Mouse (Mus musculus): ENCODE measurements around the gene Defb20. TPM values are rescaled to one million over a fixed set of nuclear protein-coding genes. Genes with fewer than 3 reads are reported as not detected.

Defb20 gene
- polyA plus RNA-seq, 1 experiment = not detected

DNA sequence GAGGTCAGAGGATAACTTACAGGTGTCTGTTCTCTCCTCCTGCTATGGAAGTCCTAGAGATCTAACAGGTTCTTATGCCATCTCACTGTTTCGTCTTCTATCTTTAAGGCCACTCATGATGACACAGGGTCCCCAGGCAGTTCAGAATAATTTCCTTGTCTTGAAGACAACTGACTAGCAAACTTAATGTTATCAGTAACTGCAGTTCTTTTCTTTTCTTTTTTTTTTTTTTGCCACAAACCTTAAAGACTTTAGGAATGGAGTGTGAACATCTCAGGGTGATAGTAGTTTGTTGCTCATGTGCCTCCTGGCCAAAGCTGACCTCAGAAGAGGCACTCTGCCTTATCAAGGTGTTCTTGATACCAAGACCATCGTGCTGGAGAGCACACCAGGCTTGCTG, 30.2 kb upstream of the Defb20 start:
- H3K4me3 ChIP-seq (replicated peaks) = no peak overlapping the region
- TF ChIP-seq TAL1 (IDR thresholded peaks at IDR 0.05; ENCODE audit: low read length) (no peak), GATA1 (IDR thresholded peaks at IDR 0.05; ENCODE audit: low read length) (no peak)
- H3K36me3 ChIP-seq (ENCODE audit: control insufficient read depth) = no peaks in the 10 kb centered on the region
- H3K27me3 ChIP-seq (ENCODE audit: control insufficient read depth) = no peaks in the 10 kb centered on the region
- no peaks in the 10 kb centered on the region for H3K9me3 ChIP-seq (ENCODE audit: control insufficient read depth, low read length)
- H3K4me1 ChIP-seq (ENCODE audit: control insufficient read depth) = peaks cover 3% of the 10 kb centered on the region

DNA sequence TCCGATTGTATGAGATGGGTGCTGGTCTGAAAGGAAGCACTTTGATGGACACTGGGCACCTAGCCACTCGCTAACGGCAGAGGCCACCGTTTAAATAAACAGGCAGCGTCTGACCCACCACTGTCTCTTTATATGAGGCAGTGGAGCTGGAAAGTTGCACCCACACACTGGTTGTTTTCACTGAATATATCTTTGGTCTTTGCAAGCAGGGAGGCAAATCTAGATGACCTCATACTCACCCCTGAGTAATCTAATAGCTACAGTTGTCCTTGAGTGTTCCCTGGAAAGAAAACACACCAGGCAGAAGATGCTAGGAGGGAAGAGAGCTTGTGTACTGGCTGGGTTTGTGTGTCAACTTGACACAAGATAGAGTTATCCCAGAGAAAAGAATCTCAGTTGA, 29.4 kb upstream of the Defb20 start:
- Histone ChIP-seq H3K27me3 (ENCODE audit: control insufficient read depth) (no peaks in the 10 kb centered on the region), H3K4me1 (ENCODE audit: control insufficient read depth) (peaks cover 3% of the 10 kb centered on the region), H3K9me3 (ENCODE audit: control insufficient read depth, low read length) (no peaks in the 10 kb centered on the region), H3K36me3 (ENCODE audit: control insufficient read depth) (no peaks in the 10 kb centered on the region), H3K4me3 (replicated peaks) (no peak overlapping the region)
- TF ChIP-seq GATA1 (IDR thresholded peaks at IDR 0.05; ENCODE audit: low read length) = no peak

DNA sequence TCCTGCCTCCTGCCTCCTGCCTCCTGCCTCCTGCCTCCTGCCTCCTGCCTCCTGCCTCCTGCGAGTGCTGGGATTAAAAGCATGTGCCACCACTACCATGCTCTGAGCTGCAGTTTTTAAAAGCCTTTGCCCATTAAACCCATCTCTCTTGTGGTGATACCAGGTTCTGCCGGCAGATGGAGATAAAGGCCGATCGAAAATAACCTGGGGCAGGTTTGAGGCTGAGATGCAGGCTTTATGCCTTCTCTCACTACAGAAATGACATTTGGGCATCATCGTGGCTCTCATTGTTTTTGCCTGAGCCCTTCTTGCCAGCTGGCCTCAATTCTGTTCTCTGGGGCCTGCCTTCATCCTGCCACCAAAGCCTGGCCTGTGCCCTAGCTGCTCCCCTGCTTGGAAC, 26.6 kb upstream of the Defb20 start:
- TF ChIP-seq GATA1 (IDR thresholded peaks at IDR 0.05; ENCODE audit: low read length) = no peak
- TF ChIP-seq TAL1 (IDR thresholded peaks at IDR 0.05; ENCODE audit: low read length) = no peak
- no peaks in the 10 kb centered on the region for H3K9me3 ChIP-seq (ENCODE audit: control insufficient read depth, low read length)
- H3K4me3 ChIP-seq (replicated peaks) = no peak overlapping the region

DNA sequence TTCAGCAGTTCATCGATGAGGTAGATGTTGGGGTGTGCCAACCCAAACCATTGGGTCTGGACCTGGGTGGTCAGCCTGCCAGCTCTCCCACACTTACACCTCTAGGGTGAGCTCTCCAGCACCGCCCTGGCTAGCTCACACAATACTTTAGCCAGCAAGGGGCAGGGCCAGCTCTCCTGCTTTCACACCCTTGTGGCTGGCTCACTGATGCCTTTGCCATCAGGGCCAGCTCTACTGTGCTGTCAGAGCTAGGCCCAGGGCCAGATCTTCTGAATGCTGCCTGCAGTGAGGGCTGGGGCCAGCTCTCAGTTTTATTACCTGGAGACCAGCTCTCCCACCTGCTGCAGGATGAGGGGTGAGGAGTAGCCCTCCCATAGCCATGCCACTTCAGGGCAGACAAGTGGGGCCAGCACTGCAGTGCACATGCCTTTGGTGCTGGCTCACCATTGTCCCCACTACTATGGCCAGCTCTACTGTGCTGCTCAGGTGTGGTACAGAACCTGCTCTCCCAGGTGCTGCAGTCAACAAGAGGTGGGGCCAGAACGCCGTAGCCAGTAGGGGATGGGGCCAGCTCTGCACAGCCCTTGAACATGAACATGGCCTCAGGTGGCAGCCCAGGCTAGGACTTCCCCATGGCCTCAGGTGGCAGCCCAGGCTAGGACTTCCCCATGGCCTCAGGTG, 24.6 kb upstream of the Defb20 start:
- no peaks in the 10 kb centered on the region for H3K36me3 ChIP-seq (ENCODE audit: control insufficient read depth)
- no peaks in the 10 kb centered on the region for H3K4me1 ChIP-seq (ENCODE audit: control insufficient read depth)
- no peaks in the 10 kb centered on the region for H3K9me3 ChIP-seq (ENCODE audit: control insufficient read depth, low read length)
- no peak for TF ChIP-seq GATA1 (IDR thresholded peaks at IDR 0.05; ENCODE audit: low read length)
- TF ChIP-seq TAL1 (IDR thresholded peaks at IDR 0.05; ENCODE audit: low read length) = no peak
- no peak overlapping the region for H3K4me3 ChIP-seq (replicated peaks)
- no peaks in the 10 kb centered on the region for H3K27me3 ChIP-seq (ENCODE audit: control insufficient read depth)

More for the DNA sequence above, 26.6 kb upstream of the Defb20 start:
- peaks cover 3% of the 10 kb centered on the region for H3K4me1 ChIP-seq (ENCODE audit: control insufficient read depth)
- H3K36me3 ChIP-seq (ENCODE audit: control insufficient read depth) = no peaks in the 10 kb centered on the region
- no peaks in the 10 kb centered on the region for H3K27me3 ChIP-seq (ENCODE audit: control insufficient read depth)

DNA sequence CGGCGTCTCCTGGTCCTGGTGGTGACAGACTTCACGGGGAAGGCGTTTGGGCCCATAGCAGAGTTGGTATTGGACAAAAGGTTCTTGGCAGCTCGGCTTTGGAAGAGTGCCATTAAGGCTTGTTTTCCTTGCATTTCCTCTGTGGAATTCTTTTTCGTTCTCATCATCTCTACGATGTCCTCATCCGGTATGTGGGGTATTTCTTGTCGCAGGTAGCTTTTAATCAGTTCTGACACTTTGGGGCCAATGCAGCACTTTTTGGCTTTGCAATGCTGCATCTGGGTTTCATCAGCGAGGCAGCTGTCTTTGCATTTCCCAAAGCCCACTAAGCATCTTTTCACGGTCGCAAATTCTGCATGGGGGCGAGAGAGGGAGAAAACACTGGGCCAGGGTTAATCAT, 17.6 kb upstream of the Defb20 start:
- H3K36me3 ChIP-seq (ENCODE audit: control insufficient read depth) = no peaks in the 10 kb centered on the region
- no peak overlapping the region for H3K4me3 ChIP-seq (replicated peaks)
- peaks cover 5% of the 10 kb centered on the region; the same call in 1 of the 2 replicates for H3K27me3 ChIP-seq (ENCODE audit: control insufficient read depth)
- H3K9me3 ChIP-seq (ENCODE audit: control insufficient read depth, low read length) = no peaks in the 10 kb centered on the region; the same call in 1 of the 2 replicates
- TF ChIP-seq GATA1 (IDR thresholded peaks at IDR 0.05; ENCODE audit: low read length) (no peak), TAL1 (IDR thresholded peaks at IDR 0.05; ENCODE audit: low read length) (no peak)
- no peaks in the 10 kb centered on the region for H3K4me1 ChIP-seq (ENCODE audit: control insufficient read depth)

DNA sequence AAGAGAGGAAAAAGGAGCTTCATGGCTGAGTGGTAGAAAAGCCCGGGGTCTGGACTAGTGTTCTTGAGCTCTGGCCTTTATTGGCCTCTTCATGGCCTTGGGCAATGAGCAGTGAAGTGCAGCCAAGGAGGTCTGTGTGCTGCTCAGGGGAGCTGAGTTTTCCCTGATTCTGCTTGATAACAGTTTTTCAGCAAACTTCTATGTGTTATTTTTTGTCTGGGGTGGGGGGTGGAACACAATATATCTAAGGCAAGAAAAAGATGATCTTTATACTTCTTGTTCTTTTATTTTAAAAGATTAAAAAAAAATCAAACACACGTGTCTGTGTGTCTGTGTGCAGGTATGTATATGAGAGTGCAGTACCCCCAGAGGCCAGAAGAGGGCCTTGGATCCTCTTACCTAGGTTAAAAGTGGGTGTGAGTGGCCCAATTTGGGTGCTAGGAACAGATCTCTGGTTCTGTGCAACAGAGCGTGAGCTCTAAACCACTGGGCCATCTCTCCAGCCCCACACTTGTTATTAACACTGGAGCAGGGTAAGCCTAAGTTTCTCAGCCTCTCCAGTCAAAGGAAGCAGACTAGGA, 12.2 kb upstream of the Defb20 start, which contains the start of gene Defb23:
TSS of gene Defb23 (minus strand) at position 51 of the 581 bp plus-strand sequence.
- Histone ChIP-seq H3K4me1 (ENCODE audit: control insufficient read depth) (no peaks in the 10 kb centered on the region), H3K4me3 (replicated peaks) (no peak within 1 kb of the TSS), H3K27me3 (ENCODE audit: control insufficient read depth) (peaks cover 3% of the 10 kb centered on the region; the same call in 1 of the 2 replicates), H3K36me3 (ENCODE audit: control insufficient read depth) (no peaks in the 10 kb centered on the region), H3K9me3 (ENCODE audit: control insufficient read depth, low read length) (peaks cover 3% of the 10 kb centered on the region)
- no peak for TF ChIP-seq GATA1 (IDR thresholded peaks at IDR 0.05; ENCODE audit: low read length)
- no peak for TF ChIP-seq TAL1 (IDR thresholded peaks at IDR 0.05; ENCODE audit: low read length)

DNA sequence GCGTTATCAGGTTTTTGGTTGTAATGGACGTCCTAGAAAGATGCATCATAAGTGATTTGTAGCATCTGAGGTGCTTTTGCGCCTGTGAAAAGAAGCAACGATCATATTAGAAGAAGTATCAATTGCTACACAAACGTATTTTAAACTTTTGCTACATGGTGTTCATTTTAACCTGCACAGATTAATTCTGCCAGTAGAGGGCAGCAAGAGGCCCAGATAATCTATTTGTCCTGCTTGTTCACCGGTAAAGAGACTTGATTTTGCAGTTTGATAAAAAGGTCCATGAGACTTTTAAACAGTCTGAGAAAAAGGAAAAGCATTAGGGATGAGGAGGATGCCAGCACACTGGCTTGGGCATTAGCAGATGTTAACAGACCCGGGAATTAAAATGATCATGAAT, 5.9 kb upstream of the Defb20 start:
- TF ChIP-seq GATA1 (IDR thresholded peaks at IDR 0.05; ENCODE audit: low read length) (no peak), TAL1 (IDR thresholded peaks at IDR 0.05; ENCODE audit: low read length) (no peak)
- Histone ChIP-seq H3K9me3 (ENCODE audit: control insufficient read depth, low read length) (no peaks in the 10 kb centered on the region), H3K27me3 (ENCODE audit: control insufficient read depth) (no peaks in the 10 kb centered on the region; the same call in 1 of the 2 replicates), H3K36me3 (ENCODE audit: control insufficient read depth) (no peaks in the 10 kb centered on the region), H3K4me3 (replicated peaks) (no peak overlapping the region), H3K4me1 (ENCODE audit: control insufficient read depth) (no peaks in the 10 kb centered on the region)

DNA sequence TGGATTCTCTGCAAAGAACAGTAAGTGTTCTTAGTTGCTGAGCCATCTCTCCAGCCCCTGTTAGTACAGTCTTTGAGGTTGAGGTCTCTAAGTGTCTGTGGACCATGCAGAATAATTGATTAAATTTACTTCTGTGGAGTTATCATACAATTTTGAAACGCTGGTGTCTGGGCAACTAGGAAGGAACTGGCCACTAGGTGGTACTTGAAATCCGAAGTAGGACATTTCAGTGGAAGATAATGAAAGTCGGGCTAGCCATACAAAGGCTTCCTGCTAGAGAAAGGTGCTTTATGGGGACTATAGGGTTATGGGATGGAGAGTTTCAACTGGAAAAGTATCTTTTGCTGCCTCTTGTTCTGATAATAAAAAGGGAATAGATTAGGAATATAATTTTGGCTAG, 4.4 kb upstream of the Defb20 start:
- no peaks in the 10 kb centered on the region; the same call in 1 of the 2 replicates for H3K27me3 ChIP-seq (ENCODE audit: control insufficient read depth)
- H3K36me3 ChIP-seq (ENCODE audit: control insufficient read depth) = no peaks in the 10 kb centered on the region
- no peak overlapping the region for H3K4me3 ChIP-seq (replicated peaks)
- TF ChIP-seq GATA1 (IDR thresholded peaks at IDR 0.05; ENCODE audit: low read length) (no peak), TAL1 (IDR thresholded peaks at IDR 0.05; ENCODE audit: low read length) (no peak)
- H3K4me1 ChIP-seq (ENCODE audit: control insufficient read depth) = no peaks in the 10 kb centered on the region
- H3K9me3 ChIP-seq (ENCODE audit: control insufficient read depth, low read length) = no peaks in the 10 kb centered on the region

DNA sequence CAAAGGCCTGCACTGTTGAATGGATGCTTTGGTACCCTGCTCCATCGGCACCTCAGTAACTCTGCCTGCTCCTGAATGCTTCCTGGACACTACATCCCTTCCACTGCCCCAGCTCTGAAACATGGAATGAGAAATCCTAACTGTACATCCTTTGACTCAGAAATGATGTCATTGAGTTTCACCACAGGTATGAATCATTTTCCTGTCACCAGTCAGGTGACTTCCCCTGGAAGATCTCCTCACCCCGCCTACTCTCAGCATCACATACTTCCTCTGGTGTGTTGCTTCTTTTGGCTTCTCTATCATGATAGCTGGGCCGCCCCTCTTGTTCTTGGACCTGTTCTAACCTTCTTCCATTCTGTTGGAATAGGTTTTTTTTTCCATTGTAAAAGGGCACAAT, 4.0 kb downstream of the Defb20 start:
- no peak for TF ChIP-seq GATA1 (IDR thresholded peaks at IDR 0.05; ENCODE audit: low read length)
- TF ChIP-seq TAL1 (IDR thresholded peaks at IDR 0.05; ENCODE audit: low read length) = no peak
- Histone ChIP-seq H3K36me3 (ENCODE audit: control insufficient read depth) (no peaks in the 10 kb centered on the region), H3K4me1 (ENCODE audit: control insufficient read depth) (no peaks in the 10 kb centered on the region), H3K9me3 (ENCODE audit: control insufficient read depth, low read length) (no peaks in the 10 kb centered on the region), H3K27me3 (ENCODE audit: control insufficient read depth) (no peaks in the 10 kb centered on the region), H3K4me3 (replicated peaks) (no peak overlapping the region)
